Mouse (Mus musculus) forebrain, embryonic 15.5 days (tissue): Measurements from ENCODE around the gene Tmem26. TPM values are rescaled to one million over a fixed set of nuclear protein-coding genes. Genes with fewer than 3 reads are reported as not detected.
A peak's percentile ranks its signal among the peaks of the same experiment; 100 is the strongest.

Source experiments
- ATAC-seq: fragments of 200-750 bp; cut with Nextera tagmentation; replicated peaks from 2 replicates; pipeline ENCODE4 v1.8.0; 2017; ENCODE audit warnings: mild to moderate bottlenecking, moderate TSS enrichment, moderate library complexity
- H3K27ac ChIP-seq: fragments of 300-500 bp; sonication (generic); replicated peaks from 2 replicates; pipeline ENCODE4 v1.5.1; 2015; ENCODE audit warnings: mild to moderate bottlenecking, inconsistent platforms
- H3K27me3 ChIP-seq: fragments of 300-500 bp; sonication (generic); 2 replicates; pipeline ENCODE4 v1.6.1; 2015; ENCODE audit warnings: inconsistent platforms
- H3K36me3 ChIP-seq: fragments of 300-500 bp; sonication (generic); 2 replicates; pipeline ENCODE4 v1.6.1; 2015; ENCODE audit warnings: mild to moderate bottlenecking, inconsistent platforms
- H3K4me1 ChIP-seq: fragments of 300-500 bp; sonication (generic); 2 replicates; pipeline ENCODE4 v1.6.1; 2015; ENCODE audit warnings: inconsistent platforms
- H3K4me2 ChIP-seq: fragments of 300-500 bp; sonication (generic); replicated peaks from 2 replicates; pipeline ENCODE4 v1.6.1; 2015; ENCODE audit warnings: mild to moderate bottlenecking, inconsistent platforms
- H3K4me3 ChIP-seq: fragments of 300-500 bp; sonication (generic); 2 replicates; pipeline ENCODE4 v1.5.1; 2015; ENCODE audit warnings: mild to moderate bottlenecking, inconsistent platforms
- H3K9ac ChIP-seq: fragments of 300-500 bp; sonication (generic); replicated peaks from 2 replicates; pipeline ENCODE4 v1.6.1; 2015; ENCODE audit warnings: mild to moderate bottlenecking, inconsistent platforms
- H3K9me3 ChIP-seq: fragments of 300-500 bp; sonication (generic); 2 replicates; pipeline ENCODE4 v1.6.1; 2016; ENCODE audit warnings: inconsistent platforms
- WGBS: fragments of 180-500 bp; shearing (Covaris S2); methylation state at CpG from one replicate; pipeline ENCODE4 v1.1.7; 2015; ENCODE audit warnings: mixed read lengths; 5-methylcytosine and 5-hydroxymethylcytosine counted together
- polyA plus RNA-seq: library from polyadenylated mRNA; unstranded; fragments of >200 nt; fragmentation: Nextera tagmentation; extraction: Ambion mirVana; gene quantifications from 2 replicates; pipeline ENCODE4 v1.2.1, GENCODE M21; 2015

Gene Tmem26
- polyA plus RNA-seq, result 2.2 TPM in 2 replicates

GRCm38 (mm10) chr10:68723568-68724360 lies at the start of gene Tmem26:
Gene Tmem26 (plus strand): TSS chr10:68723646.
- Histone ChIP-seq H3K27me3 (peaks cover 5% of the 10 kb centered on the region; the same call in 1 of the 2 replicates), H3K9ac (peak within 1 kb of the TSS; percentile 46), H3K27ac (no peak within 1 kb of the TSS), H3K9me3 (no peaks in the 10 kb centered on the region), H3K4me2 (peak within 1 kb of the TSS; percentile 88), H3K36me3 (no peaks in the 10 kb centered on the region), H3K4me3 (peak within 1 kb of the TSS; percentile 45), H3K4me1 (peaks cover 14% of the 10 kb centered on the region)
- peak; percentile 73 for ATAC-seq
- under 1% methylated on average over 32 of the region's 32 CpGs for WGBS

GRCm38 (mm10) chr10:68678678-68679077 lies 44.8 kb upstream of the Tmem26 start:
- Histone ChIP-seq H3K9me3 (no peaks in the 10 kb centered on the region), H3K9ac (no peak overlapping the region), H3K4me3 (no peak overlapping the region), H3K36me3 (no peaks in the 10 kb centered on the region), H3K4me2 (no peak overlapping the region), H3K4me1 (no peaks in the 10 kb centered on the region), H3K27me3 (no peaks in the 10 kb centered on the region), H3K27ac (no peak overlapping the region)
- 74% methylated on average over 4 of the region's 4 CpGs for WGBS
- no peak for ATAC-seq

GRCm38 (mm10) chr10:68681233-68681632 lies 42.2 kb upstream of the Tmem26 start:
- H3K4me2 ChIP-seq, result no peak overlapping the region
- H3K27me3 ChIP-seq, result no peaks in the 10 kb centered on the region
- H3K9ac ChIP-seq, result no peak overlapping the region
- H3K4me1 ChIP-seq, result no peaks in the 10 kb centered on the region
- H3K36me3 ChIP-seq, result no peaks in the 10 kb centered on the region
- no peak overlapping the region for H3K4me3 ChIP-seq
- ATAC-seq, result no peak
- 91% methylated on average over 4 of the region's 4 CpGs for WGBS
- no peak overlapping the region for H3K27ac ChIP-seq
- no peaks in the 10 kb centered on the region for H3K9me3 ChIP-seq

- Histone ChIP-seq H3K4me3 (no peak overlapping the region), H3K4me2 (no peak overlapping the region), H3K27me3 (no peaks in the 10 kb centered on the region), H3K4me1 (no peaks in the 10 kb centered on the region), H3K9ac (no peak overlapping the region), H3K27ac (no peak overlapping the region), H3K36me3 (no peaks in the 10 kb centered on the region), H3K9me3 (no peaks in the 10 kb centered on the region)
- no peak for ATAC-seq
Observed at GRCm38 (mm10) chr10:68685510-68685909, 37.9 kb upstream of the Tmem26 start.

- H3K27me3 ChIP-seq, result no peaks in the 10 kb centered on the region
- no peaks in the 10 kb centered on the region for H3K36me3 ChIP-seq
- no peak for ATAC-seq
- H3K4me2 ChIP-seq, result no peak overlapping the region
- WGBS, result 87% methylated on average over 7 of the region's 7 CpGs
- no peak overlapping the region for H3K27ac ChIP-seq
- no peaks in the 10 kb centered on the region for H3K9me3 ChIP-seq
- H3K4me1 ChIP-seq, result no peaks in the 10 kb centered on the region
- no peak overlapping the region for H3K4me3 ChIP-seq
- no peak overlapping the region for H3K9ac ChIP-seq
Observed at GRCm38 (mm10) chr10:68691116-68691515, 32.3 kb upstream of the Tmem26 start.

GRCm38 (mm10) chr10:68692401-68692800 lies 31.0 kb upstream of the Tmem26 start:
- Histone ChIP-seq H3K4me2 (no peak overlapping the region), H3K27ac (no peak overlapping the region), H3K4me3 (no peak overlapping the region), H3K36me3 (no peaks in the 10 kb centered on the region), H3K9ac (no peak overlapping the region), H3K9me3 (no peaks in the 10 kb centered on the region), H3K27me3 (no peaks in the 10 kb centered on the region), H3K4me1 (no peaks in the 10 kb centered on the region)
- no peak for ATAC-seq
- WGBS, result 100% methylated on average over 1 of the region's 1 CpGs

- Histone ChIP-seq H3K9ac (no peak overlapping the region), H3K4me1 (no peaks in the 10 kb centered on the region), H3K4me3 (no peak overlapping the region), H3K36me3 (no peaks in the 10 kb centered on the region), H3K27me3 (no peaks in the 10 kb centered on the region), H3K9me3 (no peaks in the 10 kb centered on the region), H3K4me2 (no peak overlapping the region), H3K27ac (no peak overlapping the region)
- ATAC-seq, result no peak
Observed at GRCm38 (mm10) chr10:68695760-68696336, 27.6 kb upstream of the Tmem26 start.

- WGBS, result 81% methylated on average over 2 of the region's 2 CpGs
- H3K36me3 ChIP-seq, result no peaks in the 10 kb centered on the region
- ATAC-seq, result no peak
- H3K4me2 ChIP-seq, result no peak overlapping the region
- no peaks in the 10 kb centered on the region for H3K4me1 ChIP-seq
- H3K4me3 ChIP-seq, result no peak overlapping the region
- no peak overlapping the region for H3K9ac ChIP-seq
- H3K27me3 ChIP-seq, result no peaks in the 10 kb centered on the region
- H3K9me3 ChIP-seq, result no peaks in the 10 kb centered on the region
- H3K27ac ChIP-seq, result no peak overlapping the region
Observed at GRCm38 (mm10) chr10:68704268-68704667, 19.2 kb upstream of the Tmem26 start.

GRCm38 (mm10) chr10:68705471-68706036 lies 17.9 kb upstream of the Tmem26 start:
- H3K27ac ChIP-seq, result no peak overlapping the region
- ATAC-seq, result no peak
- H3K9ac ChIP-seq, result no peak overlapping the region
- 89% methylated on average over 4 of the region's 4 CpGs for WGBS
- H3K4me3 ChIP-seq, result no peak overlapping the region
- no peak overlapping the region for H3K4me2 ChIP-seq
- H3K27me3 ChIP-seq, result no peaks in the 10 kb centered on the region
- H3K36me3 ChIP-seq, result no peaks in the 10 kb centered on the region
- no peaks in the 10 kb centered on the region for H3K9me3 ChIP-seq
- no peaks in the 10 kb centered on the region for H3K4me1 ChIP-seq

GRCm38 (mm10) chr10:68707014-68707852 lies 16.2 kb upstream of the Tmem26 start:
- Histone ChIP-seq H3K4me3 (no peak overlapping the region), H3K9ac (no peak overlapping the region), H3K9me3 (no peaks in the 10 kb centered on the region), H3K4me1 (no peaks in the 10 kb centered on the region), H3K27ac (no peak overlapping the region), H3K4me2 (no peak overlapping the region), H3K27me3 (no peaks in the 10 kb centered on the region), H3K36me3 (no peaks in the 10 kb centered on the region)
- ATAC-seq, result no peak
- WGBS, result 73% methylated on average over 3 of the region's 3 CpGs

- WGBS, result 88% methylated on average over 2 of the region's 2 CpGs
- H3K36me3 ChIP-seq, result no peaks in the 10 kb centered on the region
- no peak for ATAC-seq
Observed at GRCm38 (mm10) chr10:68712926-68713325, 10.5 kb upstream of the Tmem26 start.

GRCm38 (mm10) chr10:68714302-68714701 lies 9.1 kb upstream of the Tmem26 start:
- no peak for ATAC-seq
- H3K4me1 ChIP-seq, result no peaks in the 10 kb centered on the region
- 84% methylated on average over 3 of the region's 3 CpGs for WGBS

More at GRCm38 (mm10) chr10:68712926-68713325, 10.5 kb upstream of the Tmem26 start:
- Histone ChIP-seq H3K9ac (no peak overlapping the region), H3K9me3 (no peaks in the 10 kb centered on the region), H3K27ac (no peak overlapping the region), H3K4me1 (no peaks in the 10 kb centered on the region), H3K4me3 (no peak overlapping the region), H3K4me2 (no peak overlapping the region), H3K27me3 (no peaks in the 10 kb centered on the region)

More at GRCm38 (mm10) chr10:68714302-68714701, 9.1 kb upstream of the Tmem26 start:
- Histone ChIP-seq H3K9me3 (no peaks in the 10 kb centered on the region), H3K27ac (no peak overlapping the region), H3K4me3 (no peak overlapping the region), H3K4me2 (no peak overlapping the region), H3K36me3 (no peaks in the 10 kb centered on the region), H3K9ac (no peak overlapping the region), H3K27me3 (no peaks in the 10 kb centered on the region)
